Mouse (Mus musculus) liver, postnatal 0 days (tissue): ENCODE results near the gene Tmem94. TPM values are rescaled to one million over a fixed set of nuclear protein-coding genes. Genes with fewer than 3 reads are reported as not detected.

Experiments used
- ATAC-seq: fragments of 200-750 bp; cut with Nextera tagmentation; 2 replicates; pipeline ENCODE4 v1.8.0; 2017; ENCODE audit warnings: mild to moderate bottlenecking, moderate library complexity
- DNase-seq: peaks from one replicate; pipeline ENCODE4 v3.0.0-alpha.2; 2016
- H3K27ac ChIP-seq: fragments of 300-500 bp; sonication (generic); 2 replicates; pipeline ENCODE4 v1.5.1; 2014; ENCODE audit warnings: antibody characterized with exemption, moderate library complexity, mild to moderate bottlenecking, low read depth
- H3K27me3 ChIP-seq: fragments of 300-500 bp; sonication (generic); 2 replicates; pipeline ENCODE4 v1.6.1; 2014; ENCODE audit warnings: low read length, control low read depth, mixed read lengths; ENCODE audit not compliant: insufficient read depth
- H3K36me3 ChIP-seq: fragments of 300-500 bp; sonication (generic); replicated peaks from 2 replicates; pipeline ENCODE4 v1.6.1; 2014; ENCODE audit warnings: mild to moderate bottlenecking, control low read depth, low read length, moderate library complexity, mixed read lengths; ENCODE audit not compliant: insufficient read depth
- H3K4me1 ChIP-seq: fragments of 300-500 bp; sonication (generic); 2 replicates; pipeline ENCODE4 v1.6.1; 2014; ENCODE audit warnings: antibody characterized with exemption, mild to moderate bottlenecking, control low read depth; ENCODE audit not compliant: insufficient read depth
- H3K4me2 ChIP-seq: fragments of 300-500 bp; sonication (generic); 2 replicates; pipeline ENCODE4 v1.6.1; 2014; ENCODE audit warnings: low read depth, mild to moderate bottlenecking, low read length, moderate library complexity, mixed read lengths
- H3K4me3 ChIP-seq: fragments of 300-500 bp; sonication (generic); 2 replicates; pipeline ENCODE4 v1.5.1; 2014; ENCODE audit warnings: low read depth, low read length
- H3K9ac ChIP-seq: fragments of 300-500 bp; sonication (generic); replicated peaks from 2 replicates; pipeline ENCODE4 v1.6.1; 2014; ENCODE audit warnings: mild to moderate bottlenecking, moderate library complexity
- H3K9me3 ChIP-seq: fragments of 300-500 bp; sonication (generic); 2 replicates; pipeline ENCODE4 v1.6.1; 2016; ENCODE audit warnings: mild to moderate bottlenecking, control low read depth, low read length, mixed read lengths
- CTCF ChIP-seq: sonication (generic); IDR thresholded peaks from 2 replicates; pipeline ENCODE4 v1.5.1; 2016; ENCODE audit warnings: antibody characterized with exemption, low read depth
- EP300 ChIP-seq: IDR thresholded peaks from 2 replicates; pipeline ENCODE4 v1.6.1; 2016; ENCODE audit warnings: antibody characterized with exemption, low read depth, mild to moderate bottlenecking
- WGBS: fragments of 180-500 bp; shearing (Covaris S2); extraction: QIAGEN DNeasy Blood & Tissue Kit; methylation state at CpG from one replicate; pipeline ENCODE4 v1.1.7; 2014; ENCODE audit not compliant: insufficient replicate concordance; 5-methylcytosine and 5-hydroxymethylcytosine counted together
- polyA plus RNA-seq: library from polyadenylated mRNA; unstranded; fragments of >200 nt; fragmentation: Nextera tagmentation; extraction: Ambion mirVana; gene quantifications from 2 replicates; pipeline ENCODE4 v1.2.1, GENCODE M21; 2015

Tmem94 gene
- polyA plus RNA-seq, 1 experiment from 2014 or later, result 4.1 TPM

GRCm38 (mm10) chr11:115764698-115765097 is 535 bp upstream of the Tmem94 start:
- Histone ChIP-seq H3K9ac (peak overlapping the region; percentile 87; the same call in 1 of the 2 replicates), H3K27ac (peak overlapping the region; percentile 19; the same call in 1 of the 2 replicates), H3K36me3 (no peaks in the 10 kb centered on the region), H3K4me2 (peak overlapping the region; percentile 63), H3K27me3 (no peaks in the 10 kb centered on the region), H3K4me1 (peaks cover 15% of the 10 kb centered on the region), H3K4me3 (peak overlapping the region; percentile 82), H3K9me3 (no peaks in the 10 kb centered on the region)
- no peak for DNase-seq
- TF ChIP-seq EP300, result no peak
- no peak for TF ChIP-seq CTCF
- no peak for ATAC-seq
- 31% methylated on average over 2 of the region's 2 CpGs for WGBS

DNA sequence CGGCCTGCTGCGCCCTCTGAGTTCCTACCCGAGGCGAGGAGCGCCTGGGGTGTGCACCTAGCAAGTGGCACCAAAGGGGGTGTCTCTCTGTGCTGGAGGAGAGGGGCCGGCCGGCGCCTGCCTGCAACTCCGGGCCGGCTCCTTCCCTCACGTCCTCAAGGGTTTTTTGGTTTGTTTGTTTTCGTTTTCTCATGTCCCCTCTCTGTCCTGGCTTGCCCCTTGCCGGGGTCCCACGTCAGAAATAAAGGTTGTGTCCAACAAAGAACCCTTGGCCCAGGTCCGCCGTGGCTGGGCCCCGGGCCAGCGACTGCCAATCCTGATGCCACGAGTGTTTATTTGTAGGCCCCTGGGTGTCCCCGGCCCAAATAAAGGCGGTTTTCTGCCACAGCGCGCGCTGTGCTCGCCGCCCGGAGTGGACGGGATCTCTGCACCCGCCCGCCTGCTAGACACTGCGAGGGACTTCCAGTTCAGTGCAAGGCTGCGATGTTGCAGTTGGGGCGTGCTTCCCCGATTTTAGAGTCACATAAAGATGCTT is 441 bp downstream of the Tmem94 start:
- no peak for TF ChIP-seq CTCF
- TF ChIP-seq EP300, result no peak
- WGBS, result under 1% methylated on average over 34 of the region's 34 CpGs
- no peaks in the 10 kb centered on the region for H3K27me3 ChIP-seq
- peaks cover 20% of the 10 kb centered on the region for H3K4me1 ChIP-seq
- ATAC-seq (peak; percentile 84), DNase-seq (no peak)
- H3K9me3 ChIP-seq, result no peaks in the 10 kb centered on the region
- H3K27ac ChIP-seq, result peak overlapping the region; percentile 83
- H3K4me2 ChIP-seq, result peak overlapping the region; percentile 84
- H3K9ac ChIP-seq, result peak overlapping the region; percentile 87
- H3K36me3 ChIP-seq, result no peaks in the 10 kb centered on the region
- H3K4me3 ChIP-seq, result peak overlapping the region; percentile 82

DNA sequence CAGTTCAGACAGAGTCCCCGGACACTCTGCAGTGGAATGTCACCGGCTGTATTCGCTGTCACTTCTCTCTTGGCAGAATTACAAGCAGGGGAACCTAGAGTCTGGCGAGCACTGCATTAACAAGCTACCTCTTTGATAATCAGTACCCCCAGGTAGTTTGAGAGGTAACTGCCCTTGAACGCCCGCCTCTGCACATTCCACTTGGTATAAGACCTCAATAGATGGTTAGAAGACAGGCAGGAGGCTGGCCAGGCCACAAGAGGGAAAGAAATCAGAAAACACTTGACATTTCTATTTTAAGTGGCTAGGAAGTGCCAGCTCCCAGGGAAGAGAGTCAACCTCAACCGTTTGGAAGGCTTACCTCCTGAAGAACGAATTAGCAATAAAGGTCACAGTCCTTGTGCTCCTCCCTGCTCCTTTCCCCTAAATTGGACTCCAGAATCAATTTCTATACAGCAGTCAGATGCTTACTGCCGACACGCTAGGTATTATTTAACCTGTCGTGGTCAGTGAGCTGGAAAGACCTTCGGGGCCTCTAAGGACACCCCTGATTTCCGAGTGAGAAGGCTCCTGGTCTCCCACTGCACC is 1.2 kb downstream of the Tmem94 start:
- 31% methylated on average over 13 of the region's 13 CpGs for WGBS
- H3K4me1 ChIP-seq, result peaks cover 20% of the 10 kb centered on the region
- DNase-seq, result no peak
- H3K4me2 ChIP-seq, result peak overlapping the region; percentile 84
- H3K27me3 ChIP-seq, result no peaks in the 10 kb centered on the region
- no peaks in the 10 kb centered on the region for H3K36me3 ChIP-seq
- ATAC-seq, result no peak
- H3K9ac ChIP-seq, result peak overlapping the region; percentile 87
- H3K27ac ChIP-seq, result peak overlapping the region; percentile 83
- no peaks in the 10 kb centered on the region for H3K9me3 ChIP-seq
- TF ChIP-seq EP300 (no peak), CTCF (no peak)
- H3K4me3 ChIP-seq, result peak overlapping the region; percentile 82

DNA sequence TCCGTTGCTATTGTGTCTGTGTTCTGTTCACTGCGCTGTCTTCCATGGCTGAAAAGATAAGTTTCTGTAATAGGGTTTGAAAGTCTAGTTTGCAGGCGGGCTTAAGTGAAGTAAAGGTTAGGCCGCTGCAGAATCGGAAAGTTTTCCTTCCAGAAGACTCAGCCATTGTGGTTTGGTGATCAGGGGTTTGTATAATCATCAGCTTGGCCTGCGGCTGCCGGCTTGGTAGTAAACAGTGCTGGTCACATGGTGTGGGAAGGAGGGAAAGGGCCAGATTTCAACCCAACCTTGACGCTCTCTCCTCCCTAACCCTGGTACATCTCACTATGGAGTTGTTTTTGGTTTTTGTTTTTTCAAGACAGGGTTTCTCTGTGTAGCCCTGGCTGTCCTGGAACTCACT is 1.7 kb downstream of the Tmem94 start:
- Histone ChIP-seq H3K27me3 (no peaks in the 10 kb centered on the region), H3K36me3 (no peaks in the 10 kb centered on the region), H3K4me3 (no peak overlapping the region), H3K4me1 (peaks cover 20% of the 10 kb centered on the region), H3K9me3 (no peaks in the 10 kb centered on the region), H3K9ac (peak overlapping the region; percentile 87), H3K4me2 (peak overlapping the region; percentile 84; the same call in 1 of the 2 replicates), H3K27ac (no peak overlapping the region)
- DNase-seq (no peak), ATAC-seq (no peak)
- 82% methylated on average over 8 of the region's 8 CpGs for WGBS
- TF ChIP-seq EP300, result no peak
- no peak for TF ChIP-seq CTCF

DNA sequence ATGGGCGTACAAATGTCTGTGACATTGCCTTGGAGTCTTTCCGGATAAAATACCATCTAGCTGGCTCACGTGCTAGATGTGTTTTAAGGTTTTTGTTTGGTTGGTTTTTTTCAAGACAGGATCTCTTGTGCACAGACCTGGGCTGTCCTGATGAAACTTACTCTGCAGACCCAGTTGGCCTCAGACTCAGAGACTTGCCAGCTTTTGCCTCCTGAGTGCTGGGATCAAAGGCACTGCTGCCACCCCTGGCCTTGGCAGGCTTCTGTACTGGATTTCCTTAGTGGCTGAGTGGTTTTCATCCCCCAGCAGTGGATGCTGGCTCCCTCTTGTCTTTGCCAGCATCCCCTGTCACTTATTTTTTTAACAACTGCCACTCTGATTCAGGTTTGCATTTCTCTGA is 3.7 kb downstream of the Tmem94 start:
- TF ChIP-seq EP300 (no peak), CTCF (no peak)
- WGBS, result 79% methylated on average over 3 of the region's 3 CpGs
- Histone ChIP-seq H3K27me3 (no peaks in the 10 kb centered on the region), H3K36me3 (no peaks in the 10 kb centered on the region), H3K4me3 (no peak overlapping the region), H3K9ac (no peak overlapping the region), H3K27ac (no peak overlapping the region), H3K4me1 (peaks cover 20% of the 10 kb centered on the region), H3K9me3 (no peaks in the 10 kb centered on the region), H3K4me2 (no peak overlapping the region)
- DNase-seq, result no peak
- ATAC-seq, result no peak

DNA sequence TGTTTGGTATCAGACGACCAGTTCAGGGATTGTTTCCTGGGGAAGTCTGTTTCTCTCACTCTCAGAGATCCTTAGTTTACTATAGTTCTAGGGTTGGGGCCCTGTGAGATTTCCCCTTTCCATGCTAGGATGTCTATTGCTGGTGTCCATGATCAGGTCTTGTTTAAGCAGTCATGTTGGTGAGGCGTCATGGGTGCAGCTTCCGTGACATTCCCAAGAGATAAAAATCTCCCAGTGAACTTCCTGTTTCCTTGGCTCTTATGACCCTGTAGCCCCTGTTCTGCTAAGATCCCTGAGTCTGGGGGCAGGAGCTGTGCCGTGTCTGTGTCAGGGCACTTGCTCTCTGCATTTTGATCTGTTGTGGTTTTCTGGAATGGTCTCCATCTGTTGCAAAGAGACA is 9.4 kb downstream of the Tmem94 start:
- no peak overlapping the region for H3K9ac ChIP-seq
- H3K36me3 ChIP-seq, result no peaks in the 10 kb centered on the region
- TF ChIP-seq CTCF (no peak), EP300 (no peak)
- H3K4me1 ChIP-seq, result peaks cover 19% of the 10 kb centered on the region
- DNase-seq (no peak), ATAC-seq (no peak)
- no peaks in the 10 kb centered on the region for H3K27me3 ChIP-seq
- H3K4me2 ChIP-seq, result no peak overlapping the region
- WGBS, result 54% methylated on average over 4 of the region's 4 CpGs
- no peak overlapping the region for H3K27ac ChIP-seq
- no peak overlapping the region for H3K4me3 ChIP-seq
- H3K9me3 ChIP-seq, result no peaks in the 10 kb centered on the region
